Mouse (Mus musculus) left cerebral cortex, postnatal 14 days (tissue): ENCODE results near the gene Gm10283. TPM values are rescaled to one million over a fixed set of nuclear protein-coding genes. Genes with fewer than 3 reads are reported as not detected.

Source experiments
- total RNA-seq, 2 experiments: library from RNA; stranded (reverse); gene quantifications; 2 replicates each; pipeline ENCODE4 v1.2.3; 2021

The Gm10283 gene
- total RNA-seq, 2 experiments from 2014 or later: not detected

Other genes starting within 250 kb of the Gm10283 start
- gene Aadat, start 2.7 kb upstream of the Gm10283 start, total RNA-seq: under 1 TPM; 0.24 to 0.63 TPM
- gene Mfap3l, start 129.6 kb upstream of the Gm10283 start, total RNA-seq: 10 to 100 TPM; 44.5 to 47.5 TPM